Mouse (Mus musculus) right cerebral cortex, postnatal 4 days (tissue): Measurements from ENCODE around the gene En2.

ENCODE experiments used
- DNase-seq: peaks from one replicate; pipeline ENCODE4 v3.0.0-alpha.2; 2022

Gene En2

DNA sequence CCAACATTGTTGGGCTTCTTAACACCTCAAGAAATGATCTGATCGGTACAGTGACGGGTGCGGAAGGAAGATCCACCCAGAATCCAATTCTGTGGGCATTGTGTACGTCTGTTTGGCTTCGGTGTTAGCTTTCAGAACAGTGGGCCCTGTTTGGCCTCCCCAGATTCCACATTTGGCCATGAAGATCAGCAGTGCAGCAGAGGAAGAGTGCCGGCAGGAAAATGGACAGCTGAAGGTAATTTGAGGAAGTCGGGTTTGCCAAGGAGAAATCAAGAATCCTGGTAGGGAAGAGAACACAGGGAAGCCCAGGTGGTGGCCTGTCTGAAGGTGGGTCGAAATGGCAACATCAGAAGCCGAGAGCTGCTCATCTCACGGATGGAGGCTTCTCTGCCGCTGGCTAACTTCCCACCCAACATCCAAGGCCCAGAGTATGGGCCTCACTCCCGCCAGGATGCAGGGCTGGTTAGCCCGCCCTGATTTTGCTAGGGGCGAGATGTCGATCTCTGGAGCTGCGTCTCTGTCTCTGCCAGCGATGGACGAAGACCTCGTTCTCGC is 4.0 kb upstream of the En2 start:
- no peak for DNase-seq

DNA sequence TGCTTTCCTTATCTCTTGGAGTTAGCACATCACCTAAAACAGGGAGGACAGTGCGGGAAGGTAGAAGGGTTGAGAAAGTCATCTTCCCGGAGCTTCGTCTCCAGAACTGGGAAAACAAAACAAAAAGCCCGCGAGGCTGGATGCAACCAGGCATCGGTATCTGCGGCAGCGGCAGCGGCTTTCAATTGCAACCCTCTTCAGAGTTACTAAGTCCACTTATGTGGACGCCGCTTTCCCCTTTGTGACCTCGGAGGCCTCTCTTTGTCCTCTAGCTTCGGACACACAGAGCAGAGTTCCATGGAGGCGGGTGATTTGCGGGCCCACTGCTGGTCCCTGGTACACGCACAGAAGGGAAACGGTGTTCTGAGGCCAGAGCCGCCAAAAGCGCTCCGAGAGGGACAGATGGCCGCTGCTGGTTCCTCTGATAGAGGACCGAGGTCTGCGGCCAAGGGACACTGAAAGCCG is 3.5 kb upstream of the En2 start:
- DNase-seq = no peak

DNA sequence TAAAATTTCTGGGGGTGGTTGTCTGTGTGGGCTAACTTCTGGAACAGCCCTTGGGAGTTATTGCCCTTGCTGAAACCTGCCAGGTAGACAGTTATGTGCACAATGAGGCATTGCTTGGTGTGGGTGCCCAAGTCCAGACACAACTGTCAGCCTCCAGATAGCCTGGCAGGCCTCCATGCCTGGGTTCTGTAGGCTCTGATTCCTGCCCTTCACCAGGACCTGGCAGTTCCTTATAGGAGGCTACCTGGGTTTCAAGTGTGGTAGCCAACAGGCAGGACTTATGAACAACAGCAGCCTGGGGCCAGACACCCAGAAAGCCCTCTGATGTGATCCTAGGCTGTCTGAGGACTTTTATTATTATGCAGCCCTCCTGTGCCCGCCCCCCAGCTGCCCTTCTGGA is 1.6 kb upstream of the En2 start:
- DNase-seq = no peak

DNA sequence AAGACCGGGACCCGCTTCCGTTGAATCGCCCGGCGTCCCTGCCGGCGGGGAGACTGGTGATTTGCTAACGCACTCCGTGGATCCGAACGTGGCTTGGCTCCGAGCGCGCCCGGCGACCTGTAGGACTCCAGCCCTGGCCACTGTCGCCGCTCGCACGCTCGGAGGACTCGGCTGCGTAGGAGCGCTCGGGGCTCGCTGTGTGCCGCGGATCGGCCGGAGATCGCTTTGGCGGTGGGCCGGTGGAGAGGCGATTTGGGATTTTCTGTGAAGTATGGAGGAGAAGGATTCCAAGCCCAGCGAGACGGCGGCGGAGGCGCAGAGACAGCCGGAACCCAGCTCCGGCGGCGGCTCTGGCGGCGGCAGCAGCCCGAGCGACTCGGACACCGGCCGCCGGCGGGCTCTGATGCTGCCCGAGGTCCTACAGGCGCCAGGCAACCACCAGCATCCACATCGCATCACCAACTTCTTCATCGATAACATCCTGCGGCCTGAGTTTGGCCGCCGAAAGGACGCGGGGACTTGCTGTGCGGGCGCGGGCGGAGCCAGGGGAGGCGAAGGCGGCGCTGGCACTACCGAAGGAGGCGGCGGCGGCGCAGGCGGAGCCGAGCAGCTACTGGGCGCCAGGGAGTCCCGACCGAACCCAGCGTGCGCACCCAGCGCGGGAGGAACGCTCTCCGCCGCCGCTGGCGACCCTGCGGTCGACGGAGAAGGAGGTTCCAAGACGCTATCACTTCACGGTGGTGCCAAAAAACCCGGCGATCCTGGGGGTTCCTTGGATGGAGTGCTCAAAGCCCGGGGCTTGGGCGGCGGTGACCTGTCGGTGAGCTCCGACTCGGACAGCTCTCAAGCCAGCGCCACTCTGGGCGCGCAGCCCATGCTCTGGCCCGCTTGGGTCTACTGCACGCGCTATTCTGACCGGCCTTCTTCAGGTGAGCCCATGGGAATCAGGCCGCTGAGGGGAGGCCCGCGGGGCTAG is 1.1 kb downstream of the En2 start:
- DNase-seq = no peak

DNA sequence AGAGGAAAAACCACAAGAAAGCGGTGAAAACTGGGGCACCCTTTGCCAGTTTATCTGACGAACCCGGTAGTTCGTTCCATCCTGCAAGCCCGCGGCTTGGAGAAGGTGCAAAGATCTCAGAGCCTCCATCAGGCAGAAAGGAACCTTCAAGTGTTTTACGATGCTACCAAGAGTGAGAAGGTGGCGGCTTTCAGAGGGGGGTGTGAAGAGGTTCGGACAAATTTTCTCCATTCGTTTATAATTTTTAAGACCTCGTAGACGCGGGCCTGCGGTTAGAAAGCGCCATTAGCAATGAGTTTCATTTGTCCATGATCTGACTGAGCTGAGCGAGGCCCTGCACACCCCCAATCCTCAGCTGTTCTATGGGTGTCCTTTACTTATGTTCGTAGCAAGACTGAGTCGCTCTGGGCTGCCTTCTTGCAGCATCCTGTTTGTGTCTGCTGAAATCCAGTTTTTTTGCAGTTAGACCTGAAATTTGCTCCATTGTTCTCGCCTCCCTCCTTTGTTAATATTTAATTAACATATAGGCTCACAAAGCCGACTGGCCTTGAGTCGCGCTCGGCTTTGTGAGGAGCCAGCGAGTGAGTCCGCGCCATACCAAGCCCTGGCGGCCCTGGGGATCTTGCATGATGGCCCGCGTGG is 2.2 kb downstream of the En2 start:
- DNase-seq = no peak

DNA sequence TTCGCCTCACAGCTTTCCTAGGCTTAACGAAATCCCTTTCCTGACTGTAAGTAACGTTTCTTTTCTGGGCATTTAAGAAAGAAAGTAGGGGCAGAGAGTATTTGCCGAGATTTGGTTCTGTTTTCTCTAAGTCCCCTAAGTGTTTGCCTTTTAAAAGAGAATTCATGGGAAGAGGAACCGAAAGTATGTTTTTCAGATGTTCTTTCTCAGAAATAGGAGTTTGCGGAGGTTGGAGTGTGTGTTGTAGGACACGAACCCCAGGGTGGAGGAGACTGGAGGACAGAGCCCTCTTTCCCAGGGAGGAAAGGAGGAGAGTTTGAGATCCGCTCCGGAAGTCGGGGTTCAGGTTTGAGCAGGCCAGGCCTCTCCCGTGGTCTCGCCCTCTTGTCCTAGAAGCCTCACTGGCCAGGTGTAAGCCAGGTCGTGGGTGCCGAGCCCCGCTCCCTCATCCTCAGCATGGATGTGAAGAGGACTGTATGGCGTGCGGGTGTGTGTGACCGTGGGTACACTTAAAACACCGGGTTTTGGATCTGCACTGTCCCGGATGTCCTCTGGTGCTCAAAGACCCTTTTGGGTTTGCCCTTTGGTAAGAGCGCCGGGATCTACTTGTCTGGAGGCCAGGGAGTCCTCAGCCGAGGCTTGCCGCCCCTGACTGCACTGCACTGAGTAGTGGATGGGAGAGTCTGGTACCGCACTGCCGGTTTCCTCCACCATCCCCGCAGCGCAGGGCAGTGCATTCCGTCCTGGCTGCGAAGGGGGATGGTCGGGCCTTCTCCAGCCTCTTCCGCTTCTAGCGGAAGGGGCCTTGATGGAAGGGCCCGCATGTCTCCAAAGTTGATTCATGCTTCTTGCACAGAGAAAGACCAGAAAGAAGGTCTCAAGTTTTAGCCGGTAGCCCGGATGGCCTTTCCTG is 3.0 kb downstream of the En2 start:
- no peak for DNase-seq

DNA sequence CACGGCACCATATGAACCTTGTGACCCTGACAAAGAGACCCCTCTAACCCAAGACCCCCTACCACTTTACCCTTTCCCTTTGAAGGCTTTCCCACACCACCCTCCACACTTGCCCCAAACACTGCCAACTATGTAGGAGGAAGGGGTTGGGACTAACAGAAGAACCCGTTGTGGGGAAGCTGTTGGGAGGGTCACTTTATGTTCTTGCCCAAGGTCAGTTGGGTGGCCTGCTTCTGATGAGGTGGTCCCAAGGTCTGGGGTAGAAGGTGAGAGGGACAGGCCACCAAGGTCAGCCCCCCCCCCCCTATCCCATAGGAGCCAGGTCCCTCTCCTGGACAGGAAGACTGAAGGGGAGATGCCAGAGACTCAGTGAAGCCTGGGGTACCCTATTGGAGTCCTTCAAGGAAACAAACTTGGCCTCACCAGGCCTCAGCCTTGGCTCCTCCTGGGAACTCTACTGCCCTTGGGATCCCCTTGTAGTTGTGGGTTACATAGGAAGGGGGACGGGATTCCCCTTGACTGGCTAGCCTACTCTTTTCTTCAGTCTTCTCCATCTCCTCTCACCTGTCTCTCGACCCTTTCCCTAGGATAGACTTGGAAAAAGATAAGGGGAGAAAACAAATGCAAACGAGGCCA is 3.8 kb downstream of the En2 start:
- DNase-seq = no peak

DNA sequence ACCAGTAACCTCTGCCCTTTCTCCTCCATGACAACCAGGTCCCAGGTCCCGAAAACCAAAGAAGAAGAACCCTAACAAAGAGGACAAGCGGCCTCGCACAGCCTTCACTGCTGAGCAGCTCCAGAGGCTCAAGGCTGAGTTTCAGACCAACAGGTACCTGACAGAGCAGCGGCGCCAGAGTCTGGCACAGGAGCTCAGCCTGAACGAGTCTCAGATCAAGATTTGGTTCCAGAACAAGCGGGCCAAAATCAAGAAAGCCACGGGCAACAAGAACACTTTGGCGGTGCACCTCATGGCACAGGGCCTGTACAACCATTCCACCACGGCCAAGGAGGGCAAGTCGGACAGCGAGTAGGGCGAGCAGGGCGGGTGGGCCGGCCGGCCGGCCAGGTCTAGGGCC is 4.6 kb downstream of the En2 start:
- DNase-seq = no peak

DNA sequence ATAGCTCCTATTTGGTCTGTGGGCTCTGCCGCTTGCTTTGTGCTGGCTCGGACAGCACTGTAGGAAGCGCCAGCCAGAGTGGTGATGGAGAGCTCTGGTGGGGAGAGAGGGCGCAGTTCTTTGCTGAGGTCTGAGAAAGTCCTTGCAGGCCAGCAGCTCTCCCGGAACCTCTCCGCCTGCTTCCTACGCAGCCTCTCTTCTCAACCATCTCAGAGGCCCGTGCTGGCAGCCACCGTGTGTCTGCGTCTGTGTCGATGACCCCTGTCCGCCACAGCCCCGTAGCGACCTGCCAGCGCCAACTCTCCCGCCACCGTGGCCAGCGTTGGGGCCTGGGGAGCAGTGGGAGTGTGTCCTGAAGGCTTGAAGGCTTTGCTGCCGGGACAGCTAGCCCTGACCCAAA is 5.4 kb downstream of the En2 start:
- no peak for DNase-seq

DNA sequence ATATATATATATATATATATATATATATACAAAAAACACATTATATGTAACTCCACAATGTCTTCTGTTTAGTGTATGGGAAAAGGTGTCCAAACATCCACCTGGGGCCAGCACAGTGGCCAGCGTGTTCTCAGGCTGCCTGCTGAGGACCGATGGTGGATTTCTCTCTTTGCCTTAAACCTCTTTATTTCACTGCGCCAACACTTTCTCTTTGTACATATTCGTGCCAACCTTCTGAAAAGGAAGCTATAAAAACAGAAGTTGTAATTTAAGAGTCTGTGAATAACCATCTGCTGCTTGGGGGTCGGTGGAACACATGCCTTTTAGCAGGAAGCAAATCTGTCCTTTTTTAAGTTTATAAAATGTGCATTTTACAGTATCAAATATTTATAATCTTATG is 6.2 kb downstream of the En2 start:
- no peak for DNase-seq

DNA sequence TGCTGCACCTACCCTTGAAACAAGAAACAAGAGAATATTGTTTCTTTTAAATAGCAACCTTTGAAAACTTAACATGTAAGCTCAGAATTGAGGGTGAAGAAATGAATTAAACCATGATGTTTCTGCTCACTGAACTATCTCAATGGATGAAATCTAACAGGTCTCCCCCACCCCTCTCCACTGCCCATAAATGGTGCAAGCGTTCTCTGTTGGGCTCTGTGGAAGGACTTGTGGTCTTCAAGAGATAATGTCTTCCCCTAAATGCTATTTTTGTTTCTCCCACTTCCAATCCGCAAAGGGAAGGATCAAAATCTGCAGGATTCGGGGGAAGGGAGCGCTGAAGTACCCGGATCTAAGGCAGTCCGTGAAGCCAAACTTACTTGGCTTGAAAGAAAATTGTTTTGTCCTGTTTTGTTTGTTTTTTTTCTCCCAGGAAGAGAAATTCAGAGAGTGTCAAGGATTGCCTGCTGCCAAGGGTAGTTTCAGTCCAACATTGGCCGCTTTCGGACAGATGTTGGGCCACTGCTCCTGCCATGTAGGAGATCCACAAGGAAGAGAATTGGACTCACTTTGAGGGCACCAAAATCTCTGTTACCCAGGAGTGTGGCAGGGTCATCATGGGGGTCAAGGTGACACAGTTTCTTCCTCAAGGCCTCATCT is 6.9 kb downstream of the En2 start:
- no peak for DNase-seq

DNA sequence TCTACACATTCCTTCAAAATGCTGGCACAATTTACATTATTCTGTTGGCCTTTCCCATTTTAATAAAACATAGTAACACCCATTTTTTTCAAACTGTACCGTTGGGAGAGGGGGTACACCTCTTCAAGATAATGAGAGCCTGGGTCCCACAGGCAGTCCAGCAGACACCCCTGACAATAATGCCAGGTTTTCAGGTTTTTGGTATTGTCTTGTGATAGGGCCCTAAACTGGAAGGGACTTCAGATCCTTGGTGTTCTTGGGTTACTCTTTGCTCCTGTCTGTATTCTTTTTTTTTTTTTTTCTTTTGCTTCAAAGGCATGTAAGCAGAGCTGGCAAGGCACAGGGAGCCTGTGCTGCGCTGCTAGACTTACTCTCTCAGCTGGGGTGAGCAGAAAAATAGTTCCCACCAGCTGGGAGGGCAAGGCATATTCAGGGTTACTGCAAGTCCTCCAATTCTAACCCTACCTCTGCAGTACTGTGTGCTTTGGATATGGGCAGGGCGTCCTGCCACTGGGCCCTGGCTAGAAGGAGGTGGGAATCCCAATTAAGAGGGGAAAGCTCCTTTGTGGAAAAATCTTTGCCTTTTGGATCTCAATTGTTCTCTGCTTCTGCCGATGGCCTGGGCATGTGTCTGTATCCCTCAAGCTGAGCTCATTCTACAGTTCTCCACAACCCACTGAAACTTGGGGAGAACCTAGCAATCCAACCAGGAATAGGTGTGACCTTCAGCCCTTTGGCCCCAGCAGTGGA is 7.6 kb downstream of the En2 start:
- no peak for DNase-seq

DNA sequence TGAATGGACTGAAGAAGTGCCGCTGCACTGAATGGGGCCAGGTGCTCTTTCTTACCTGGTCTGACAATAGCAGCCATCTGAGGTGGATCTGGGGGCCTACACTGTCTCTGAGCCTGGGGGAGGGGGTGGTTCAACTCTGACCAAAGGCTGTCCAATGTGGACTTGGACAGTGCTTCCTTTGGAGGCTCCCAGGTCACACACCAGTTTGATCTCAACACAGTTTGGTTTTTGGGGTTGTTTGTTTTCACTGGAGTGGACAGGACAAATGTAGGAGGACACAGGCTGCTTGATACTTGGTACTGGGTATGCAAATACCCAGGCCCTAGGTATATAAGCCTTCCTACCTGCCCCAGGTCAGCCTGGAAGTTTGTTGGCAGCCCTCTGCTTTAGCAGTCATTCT is 8.2 kb downstream of the En2 start:
- no peak for DNase-seq

DNA sequence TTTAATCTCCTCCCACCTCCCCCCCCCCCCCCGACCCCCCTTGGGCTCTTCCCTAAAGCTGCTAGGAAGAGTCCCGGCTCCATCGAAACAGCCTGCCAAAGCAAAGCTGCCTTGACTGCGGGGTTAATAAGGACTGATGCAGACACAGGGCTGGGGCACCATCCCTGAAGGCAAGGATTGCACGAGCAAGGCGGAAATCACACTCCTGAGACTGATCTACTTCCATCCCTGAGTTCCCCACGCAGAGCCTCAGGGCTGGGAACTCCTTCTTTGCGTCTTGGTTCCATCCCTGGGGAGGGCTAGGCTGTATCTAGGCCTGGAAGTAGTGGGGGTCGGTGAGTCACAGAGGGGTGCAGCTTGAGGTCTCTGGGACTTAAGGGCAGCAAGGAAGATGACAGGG is 8.6 kb downstream of the En2 start:
- no peak for DNase-seq

DNA sequence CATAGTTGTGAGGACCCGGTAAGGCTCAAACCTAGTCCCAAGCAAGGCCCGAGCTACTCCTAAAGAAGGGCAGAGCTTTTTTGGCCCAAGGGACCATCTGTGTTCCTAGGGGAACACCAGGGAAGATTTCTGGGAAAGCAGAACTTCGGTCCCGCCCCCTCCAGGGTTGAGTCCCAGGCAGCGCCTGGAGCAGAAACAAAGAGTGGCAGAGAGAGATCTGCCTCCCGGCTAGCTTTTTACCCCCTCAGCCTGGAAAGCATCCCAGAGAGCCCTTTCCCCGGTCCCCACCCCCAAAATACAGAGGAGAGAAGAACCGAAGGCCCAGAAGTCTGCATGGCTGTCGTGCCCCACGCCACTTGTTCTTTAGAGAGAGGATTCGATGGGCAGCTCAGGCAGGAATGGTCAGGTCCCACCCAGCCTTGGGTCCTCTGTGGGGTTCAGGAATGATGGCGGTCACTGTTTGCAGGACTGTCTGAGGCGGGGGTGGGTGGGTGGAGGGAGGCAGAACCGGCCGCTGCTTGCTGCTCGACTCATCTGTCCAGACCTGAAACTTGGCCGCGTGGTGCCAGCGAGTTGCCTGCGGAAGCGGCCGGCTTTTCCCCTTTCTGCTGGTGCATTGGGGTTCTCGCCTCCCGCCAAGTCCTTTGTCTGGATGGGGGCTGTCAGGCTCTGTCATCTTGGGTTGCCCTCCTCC is 9.5 kb downstream of the En2 start:
- DNase-seq = no peak

DNA sequence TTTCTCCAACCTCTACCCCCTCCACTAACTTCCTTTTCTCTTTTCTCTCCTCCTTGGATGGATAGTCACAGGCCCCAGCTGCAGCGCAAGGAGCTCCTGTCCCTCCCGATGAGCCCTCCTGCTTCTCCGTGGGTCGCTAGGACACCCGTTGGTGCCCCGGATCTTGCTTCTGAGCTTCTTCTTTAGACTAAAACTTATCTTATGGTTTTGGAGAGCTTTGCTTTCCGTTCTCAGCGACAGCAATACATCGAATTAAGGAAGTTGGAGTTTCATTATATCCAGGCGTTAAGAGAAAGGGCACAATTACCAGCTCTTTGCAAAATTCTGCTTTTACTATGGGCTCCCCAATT is 10.1 kb downstream of the En2 start:
- DNase-seq = no peak

DNA sequence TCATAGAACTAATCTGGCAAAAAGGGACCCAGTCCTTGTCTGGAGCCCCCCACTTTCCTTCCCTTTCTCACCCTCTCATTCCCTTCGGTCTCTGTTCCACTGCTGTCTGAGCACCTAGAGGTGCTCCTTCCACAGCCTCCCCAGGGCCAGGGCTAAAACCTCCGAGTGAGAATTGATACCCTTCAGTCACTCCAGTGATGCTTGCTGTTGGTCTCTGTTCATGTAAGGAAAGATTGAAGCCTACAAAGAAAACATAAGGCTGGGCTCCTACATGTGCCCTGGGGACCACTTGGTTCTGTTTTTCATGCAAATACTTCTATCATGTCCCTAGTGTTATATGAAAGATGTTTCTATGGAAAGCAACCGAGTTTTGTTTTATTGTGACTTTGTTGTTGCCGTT is 10.5 kb downstream of the En2 start:
- DNase-seq = no peak

DNA sequence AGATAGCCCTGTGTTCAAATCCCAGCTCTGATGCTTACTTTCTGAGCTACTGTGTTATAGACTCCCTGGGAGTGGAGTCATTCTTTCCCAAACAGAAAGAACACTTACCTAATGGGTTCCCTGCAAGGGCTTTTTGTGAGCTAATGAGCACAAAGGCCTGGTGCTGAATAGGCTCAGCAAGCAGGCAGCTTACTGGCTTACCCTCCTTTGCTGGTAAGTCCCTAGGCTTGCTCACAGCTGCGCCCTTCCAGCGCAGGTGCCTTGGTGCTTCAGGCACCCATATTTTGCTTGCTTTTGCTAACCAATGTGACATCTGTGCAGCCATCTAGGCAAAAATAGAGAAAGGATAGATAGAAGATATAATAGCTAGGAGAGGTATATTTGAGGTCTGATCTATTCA is 11.1 kb downstream of the En2 start:
- DNase-seq = no peak

DNA sequence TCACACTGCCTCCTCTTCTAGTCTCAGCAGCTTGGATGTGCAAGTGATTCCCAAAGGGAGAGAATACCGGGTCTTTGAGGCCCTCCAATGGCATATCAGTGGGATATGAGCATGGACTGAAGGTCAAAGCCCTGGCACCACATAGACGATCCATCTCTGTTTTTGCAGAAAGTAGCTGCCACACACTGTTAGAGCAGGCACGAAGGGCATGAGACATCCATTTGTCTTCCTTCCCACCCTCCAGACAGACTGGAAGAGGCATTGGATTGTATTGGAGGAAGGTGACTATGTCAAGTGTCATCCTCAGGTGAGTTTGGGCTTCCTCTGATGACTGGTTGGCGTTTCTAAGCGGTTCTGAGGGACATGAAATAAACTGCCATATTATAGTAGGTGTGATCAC is 12.8 kb downstream of the En2 start:
- no peak for DNase-seq

DNA sequence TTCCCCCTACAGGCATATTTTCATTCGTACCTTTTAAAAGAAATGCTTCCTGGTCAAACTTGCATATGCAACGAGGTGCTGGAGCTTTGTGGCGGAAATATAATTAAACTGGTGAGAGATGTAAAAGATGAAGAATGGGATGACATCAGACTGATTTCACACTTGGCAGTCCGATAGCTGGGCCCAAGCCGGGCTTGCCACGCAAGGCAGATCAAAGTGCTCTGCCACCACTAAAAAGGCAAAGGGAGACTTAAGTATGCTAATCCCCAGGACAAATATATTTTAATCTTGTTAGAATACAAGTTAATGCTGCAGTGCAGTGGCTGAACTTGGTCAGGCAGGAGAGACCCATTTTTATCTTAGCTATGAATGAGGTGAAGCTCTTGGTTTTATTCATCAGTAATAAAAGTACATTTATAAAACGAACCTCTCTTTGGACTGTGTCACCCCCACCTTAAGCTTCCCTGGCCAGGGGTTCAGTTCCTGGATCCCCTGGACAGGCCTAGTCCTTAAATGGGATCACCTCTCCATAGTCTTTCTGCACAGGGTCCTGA is 13.8 kb downstream of the En2 start:
- DNase-seq = no peak
